Mouse (Mus musculus): ENCODE data around the gene Cotl1. TPM values are rescaled to one million over a fixed set of nuclear protein-coding genes. Genes with fewer than 3 reads are reported as not detected.

The Cotl1 gene
- polyA plus RNA-seq, 1 experiment from 2014 or later, result 100 TPM

DNA sequence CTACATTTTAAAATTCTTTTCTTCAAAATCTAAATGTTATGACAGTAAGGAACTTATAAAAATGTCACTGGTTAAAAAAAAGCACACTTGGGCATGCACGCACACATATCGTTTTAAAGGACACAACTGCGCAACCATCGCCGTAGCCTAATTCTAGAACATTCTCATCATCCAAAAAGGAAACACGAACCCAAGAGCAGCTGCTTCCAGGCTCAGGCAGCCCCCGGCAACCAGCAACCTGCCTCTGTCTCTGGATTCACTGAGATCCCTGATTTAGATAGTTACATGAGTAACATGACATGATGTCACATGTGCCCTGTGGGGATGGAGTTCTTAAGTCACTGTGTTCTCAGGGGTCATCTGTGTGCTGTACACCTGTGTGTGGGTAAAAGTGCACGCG lies 17.1 kb downstream of the Cotl1 start:
- Histone ChIP-seq H3K27ac (replicated peaks) (no peak overlapping the region), H3K9ac (ENCODE audit: low read length) (no peak overlapping the region), H3K4me2 (replicated peaks; ENCODE audit: low read depth) (no peak overlapping the region), H3K27me3 (ENCODE audit: control insufficient read depth, insufficient read depth, low read length) (no peaks in the 10 kb centered on the region), H3K36me3 (ENCODE audit: control insufficient read depth, insufficient read depth, low read length) (no peaks in the 10 kb centered on the region), H3K4me3 (ENCODE audit: low read depth, low read length) (no peak overlapping the region), H3K9me3 (ENCODE audit: control insufficient read depth, low read length) (no peaks in the 10 kb centered on the region), H3K4me1 (replicated peaks; ENCODE audit: control insufficient read depth, insufficient read depth) (peaks cover 13% of the 10 kb centered on the region; the same call in 1 of the 2 replicates)
- WGBS, result 96% methylated on average over 9 of the region's 9 CpGs
- ATAC-seq (ENCODE audit: low FRiP score, low TSS enrichment), result no peak
- TF ChIP-seq CTCF (IDR thresholded peaks at IDR 0.05; ENCODE audit: low read depth) (no peak), EP300 (optimal IDR thresholded peaks at IDR 0.05) (no peak)
- no peak for DNase-seq (ENCODE audit: low spot score)

GRCm38 (mm10) chr8:119821691-119822090 lies 18.7 kb downstream of the Cotl1 start:
- H3K9ac ChIP-seq (ENCODE audit: low read length), result no peak overlapping the region
- H3K36me3 ChIP-seq (ENCODE audit: control insufficient read depth, insufficient read depth, low read length), result no peaks in the 10 kb centered on the region
- H3K9me3 ChIP-seq (ENCODE audit: control insufficient read depth, low read length), result no peaks in the 10 kb centered on the region
- no peak overlapping the region for H3K4me3 ChIP-seq (ENCODE audit: low read depth, low read length)
- H3K4me1 ChIP-seq (replicated peaks; ENCODE audit: control insufficient read depth, insufficient read depth), result peaks cover 6% of the 10 kb centered on the region; the same call in 1 of the 2 replicates
- no peak overlapping the region for H3K4me2 ChIP-seq (replicated peaks; ENCODE audit: low read depth)
- H3K27me3 ChIP-seq (ENCODE audit: control insufficient read depth, insufficient read depth, low read length), result no peaks in the 10 kb centered on the region
- no peak for DNase-seq (ENCODE audit: low spot score)
- ATAC-seq (ENCODE audit: low FRiP score, low TSS enrichment), result no peak
- TF ChIP-seq EP300 (optimal IDR thresholded peaks at IDR 0.05), result no peak
- no peak for TF ChIP-seq CTCF (IDR thresholded peaks at IDR 0.05; ENCODE audit: low read depth)
- H3K27ac ChIP-seq (replicated peaks), result no peak overlapping the region
- WGBS, result 93% methylated on average over 6 of the region's 6 CpGs

GRCm38 (mm10) chr8:119819976-119820375 lies 20.4 kb downstream of the Cotl1 start:
- no peak overlapping the region for H3K4me2 ChIP-seq (replicated peaks; ENCODE audit: low read depth)
- no peak overlapping the region for H3K27ac ChIP-seq (replicated peaks)
- H3K9ac ChIP-seq (ENCODE audit: low read length), result no peak overlapping the region
- H3K9me3 ChIP-seq (ENCODE audit: control insufficient read depth, low read length), result no peaks in the 10 kb centered on the region
- 90% methylated on average over 8 of the region's 8 CpGs for WGBS
- no peaks in the 10 kb centered on the region for H3K27me3 ChIP-seq (ENCODE audit: control insufficient read depth, insufficient read depth, low read length)
- ATAC-seq (ENCODE audit: low FRiP score, low TSS enrichment) (no peak), DNase-seq (ENCODE audit: low spot score) (no peak)
- peaks cover 3% of the 10 kb centered on the region; the same call in 1 of the 2 replicates for H3K4me1 ChIP-seq (replicated peaks; ENCODE audit: control insufficient read depth, insufficient read depth)
- no peaks in the 10 kb centered on the region for H3K36me3 ChIP-seq (ENCODE audit: control insufficient read depth, insufficient read depth, low read length)
- no peak overlapping the region for H3K4me3 ChIP-seq (ENCODE audit: low read depth, low read length)
- TF ChIP-seq CTCF (IDR thresholded peaks at IDR 0.05; ENCODE audit: low read depth) (no peak), EP300 (optimal IDR thresholded peaks at IDR 0.05) (no peak)

- no peak for DNase-seq (ENCODE audit: low spot score)
- no peak for TF ChIP-seq EP300 (optimal IDR thresholded peaks at IDR 0.05)
- TF ChIP-seq CTCF (IDR thresholded peaks at IDR 0.05; ENCODE audit: low read depth), result no peak
- Histone ChIP-seq H3K4me3 (ENCODE audit: low read depth, low read length) (no peak overlapping the region), H3K4me2 (replicated peaks; ENCODE audit: low read depth) (no peak overlapping the region), H3K9ac (ENCODE audit: low read length) (no peak overlapping the region), H3K27ac (replicated peaks) (no peak overlapping the region), H3K9me3 (ENCODE audit: control insufficient read depth, low read length) (no peaks in the 10 kb centered on the region), H3K27me3 (ENCODE audit: control insufficient read depth, insufficient read depth, low read length) (no peaks in the 10 kb centered on the region), H3K4me1 (replicated peaks; ENCODE audit: control insufficient read depth, insufficient read depth) (peaks cover 3% of the 10 kb centered on the region), H3K36me3 (ENCODE audit: control insufficient read depth, insufficient read depth, low read length) (no peaks in the 10 kb centered on the region)
- ATAC-seq (ENCODE audit: low FRiP score, low TSS enrichment), result no peak
- 63% methylated on average over 7 of the region's 7 CpGs for WGBS
These were observed 21.0 kb downstream of the Cotl1 start for GRCm38 (mm10) chr8:119819316-119819715.

GRCm38 (mm10) chr8:119817446-119817845 lies 22.9 kb downstream of the Cotl1 start:
- WGBS, result 40% methylated on average over 12 of the region's 12 CpGs
- Histone ChIP-seq H3K9me3 (ENCODE audit: control insufficient read depth, low read length) (no peaks in the 10 kb centered on the region), H3K36me3 (ENCODE audit: control insufficient read depth, insufficient read depth, low read length) (no peaks in the 10 kb centered on the region), H3K4me2 (replicated peaks; ENCODE audit: low read depth) (no peak overlapping the region), H3K4me1 (replicated peaks; ENCODE audit: control insufficient read depth, insufficient read depth) (peaks cover 10% of the 10 kb centered on the region), H3K4me3 (ENCODE audit: low read depth, low read length) (no peak overlapping the region), H3K27ac (replicated peaks) (peak overlapping the region; percentile 82), H3K27me3 (ENCODE audit: control insufficient read depth, insufficient read depth, low read length) (no peaks in the 10 kb centered on the region), H3K9ac (ENCODE audit: low read length) (no peak overlapping the region)
- no peak for DNase-seq (ENCODE audit: low spot score)
- TF ChIP-seq EP300 (optimal IDR thresholded peaks at IDR 0.05), result no peak
- no peak for TF ChIP-seq CTCF (IDR thresholded peaks at IDR 0.05; ENCODE audit: low read depth)
- ATAC-seq (ENCODE audit: low FRiP score, low TSS enrichment), result peak; percentile 51

GRCm38 (mm10) chr8:119816219-119816618 lies 24.1 kb downstream of the Cotl1 start:
- 65% methylated on average over 6 of the region's 6 CpGs for WGBS
- no peak for DNase-seq (ENCODE audit: low spot score)
- H3K9me3 ChIP-seq (ENCODE audit: control insufficient read depth, low read length), result no peaks in the 10 kb centered on the region
- no peaks in the 10 kb centered on the region for H3K36me3 ChIP-seq (ENCODE audit: control insufficient read depth, insufficient read depth, low read length)
- no peak for ATAC-seq (ENCODE audit: low FRiP score, low TSS enrichment)
- H3K4me1 ChIP-seq (replicated peaks; ENCODE audit: control insufficient read depth, insufficient read depth), result peaks cover 10% of the 10 kb centered on the region
- H3K27ac ChIP-seq (replicated peaks), result peak overlapping the region; percentile 82
- no peak overlapping the region for H3K4me3 ChIP-seq (ENCODE audit: low read depth, low read length)
- no peaks in the 10 kb centered on the region for H3K27me3 ChIP-seq (ENCODE audit: control insufficient read depth, insufficient read depth, low read length)
- TF ChIP-seq CTCF (IDR thresholded peaks at IDR 0.05; ENCODE audit: low read depth) (no peak), EP300 (optimal IDR thresholded peaks at IDR 0.05) (no peak)
- no peak overlapping the region for H3K9ac ChIP-seq (ENCODE audit: low read length)
- H3K4me2 ChIP-seq (replicated peaks; ENCODE audit: low read depth), result no peak overlapping the region

All from stomach, postnatal 0 days (tissue).